Mouse (Mus musculus): ENCODE data around the gene Trp53rka. TPM values are rescaled to one million over a fixed set of nuclear protein-coding genes. Genes with fewer than 3 reads are reported as not detected.
A peak's percentile ranks its signal among the peaks of the same experiment; 100 is the strongest.

The Trp53rka gene
- polyA plus RNA-seq, 1 experiment from 2014 or later, result 27.5 TPM

GRCm38 (mm10) chr2:165475412-165475811, 17.7 kb downstream of the Trp53rka start:
- Histone ChIP-seq H3K27me3 (ENCODE audit: insufficient read depth, low read length) (peaks cover 13% of the 10 kb centered on the region; the same call in 1 of the 2 replicates), H3K4me2 (ENCODE audit: low read length) (no peak overlapping the region), H3K27ac (no peak overlapping the region), H3K4me1 (replicated peaks; ENCODE audit: insufficient read depth, low read length) (no peaks in the 10 kb centered on the region; the same call in 1 of the 2 replicates), H3K9ac (ENCODE audit: low read depth, low read length) (no peak overlapping the region), H3K36me3 (ENCODE audit: insufficient read depth, low read length) (no peaks in the 10 kb centered on the region), H3K4me3 (replicated peaks; ENCODE audit: low read depth, low read length) (no peak overlapping the region), H3K9me3 (replicated peaks; ENCODE audit: low read length) (no peaks in the 10 kb centered on the region)
- ATAC-seq (replicated peaks; ENCODE audit: low FRiP score, low read depth) (no peak), DNase-seq (ENCODE audit: low spot score) (no peak)
- 76% methylated on average over 7 of the region's 7 CpGs for WGBS
- TF ChIP-seq CTCF (IDR thresholded peaks at IDR 0.05; ENCODE audit: low read depth), result no peak

- 0 out of 2 replicates have a peak within 1 kb of the TSS, but pooled peaks have one; percentile 1 for H3K9ac ChIP-seq (ENCODE audit: low read depth, low read length)
- DNase-seq (ENCODE audit: low spot score), result peak; percentile 47
- H3K4me1 ChIP-seq (replicated peaks; ENCODE audit: insufficient read depth, low read length), result no peaks in the 10 kb centered on the region; the same call in 1 of the 2 replicates
- no peaks in the 10 kb centered on the region for H3K36me3 ChIP-seq (ENCODE audit: insufficient read depth, low read length)
- no peak for TF ChIP-seq CTCF (IDR thresholded peaks at IDR 0.05; ENCODE audit: low read depth)
- peaks cover 13% of the 10 kb centered on the region; the same call in 1 of the 2 replicates for H3K27me3 ChIP-seq (ENCODE audit: insufficient read depth, low read length)
- H3K9me3 ChIP-seq (replicated peaks; ENCODE audit: low read length), result no peaks in the 10 kb centered on the region
- 1% methylated on average over 29 of the region's 35 CpGs for WGBS
- H3K27ac ChIP-seq, result no peak within 1 kb of the TSS
- 0 out of 2 replicates have a peak within 1 kb of the TSS, but pooled peaks have one; percentile 0 for H3K4me3 ChIP-seq (replicated peaks; ENCODE audit: low read depth, low read length)
- peak within 1 kb of the TSS; percentile 42 for H3K4me2 ChIP-seq (ENCODE audit: low read length)
- 0 out of 2 replicates have a peak, but pooled peaks have one; percentile 41 for ATAC-seq (replicated peaks; ENCODE audit: low FRiP score, low read depth)
These were observed 20.1 kb downstream of the Trp53rka start, which contains the start of gene Slc13a3 for GRCm38 (mm10) chr2:165473003-165473402. TSS of gene Slc13a3 (minus strand) at chr2:165473230.

GRCm38 (mm10) chr2:165471943-165472342, 21.2 kb downstream of the Trp53rka start:
- H3K27me3 ChIP-seq (ENCODE audit: insufficient read depth, low read length), result peaks cover 13% of the 10 kb centered on the region; the same call in 1 of the 2 replicates
- H3K27ac ChIP-seq, result no peak overlapping the region
- no peak overlapping the region for H3K9ac ChIP-seq (ENCODE audit: low read depth, low read length)
- H3K4me1 ChIP-seq (replicated peaks; ENCODE audit: insufficient read depth, low read length), result no peaks in the 10 kb centered on the region; the same call in 1 of the 2 replicates
- TF ChIP-seq CTCF (IDR thresholded peaks at IDR 0.05; ENCODE audit: low read depth), result no peak
- H3K9me3 ChIP-seq (replicated peaks; ENCODE audit: low read length), result no peaks in the 10 kb centered on the region
- no peaks in the 10 kb centered on the region for H3K36me3 ChIP-seq (ENCODE audit: insufficient read depth, low read length)
- 77% methylated on average over 11 of the region's 11 CpGs for WGBS
- ATAC-seq (replicated peaks; ENCODE audit: low FRiP score, low read depth) (no peak), DNase-seq (ENCODE audit: low spot score) (no peak)
- H3K4me3 ChIP-seq (replicated peaks; ENCODE audit: low read depth, low read length), result no peak overlapping the region
- no peak overlapping the region for H3K4me2 ChIP-seq (ENCODE audit: low read length)

GRCm38 (mm10) chr2:165470167-165470566, 23.0 kb downstream of the Trp53rka start:
- no peak overlapping the region for H3K4me2 ChIP-seq (ENCODE audit: low read length)
- 22% methylated on average over 5 of the region's 5 CpGs for WGBS
- H3K27ac ChIP-seq, result no peak overlapping the region
- ATAC-seq (replicated peaks; ENCODE audit: low FRiP score, low read depth), result no peak
- no peaks in the 10 kb centered on the region for H3K4me1 ChIP-seq (replicated peaks; ENCODE audit: insufficient read depth, low read length)
- no peak overlapping the region for H3K9ac ChIP-seq (ENCODE audit: low read depth, low read length)
- no peaks in the 10 kb centered on the region for H3K9me3 ChIP-seq (replicated peaks; ENCODE audit: low read length)
- H3K4me3 ChIP-seq (replicated peaks; ENCODE audit: low read depth, low read length), result no peak overlapping the region
- DNase-seq (ENCODE audit: low spot score), result peak; percentile 65
- peaks cover 13% of the 10 kb centered on the region; the same call in 1 of the 2 replicates for H3K27me3 ChIP-seq (ENCODE audit: insufficient read depth, low read length)
- peak; percentile 52 for TF ChIP-seq CTCF (IDR thresholded peaks at IDR 0.05; ENCODE audit: low read depth)
- no peaks in the 10 kb centered on the region for H3K36me3 ChIP-seq (ENCODE audit: insufficient read depth, low read length)

- peak; percentile 77 for ATAC-seq (replicated peaks; ENCODE audit: low FRiP score, low read depth)
- no peak for TF ChIP-seq CTCF (IDR thresholded peaks at IDR 0.05; ENCODE audit: low read depth)
- H3K36me3 ChIP-seq (ENCODE audit: insufficient read depth, low read length), result no peaks in the 10 kb centered on the region
- no peaks in the 10 kb centered on the region for H3K4me1 ChIP-seq (replicated peaks; ENCODE audit: insufficient read depth, low read length)
- peak; percentile 28 for DNase-seq (ENCODE audit: low spot score)
- WGBS, result 46% methylated on average over 15 of the region's 15 CpGs
- 0 out of 2 replicates have a peak, but pooled peaks cover 13% of the 10 kb centered on the region for H3K27me3 ChIP-seq (ENCODE audit: insufficient read depth, low read length)
- H3K4me2 ChIP-seq (ENCODE audit: low read length), result no peak overlapping the region
- no peak overlapping the region for H3K27ac ChIP-seq
- no peak overlapping the region for H3K9ac ChIP-seq (ENCODE audit: low read depth, low read length)
- no peaks in the 10 kb centered on the region for H3K9me3 ChIP-seq (replicated peaks; ENCODE audit: low read length)
- H3K4me3 ChIP-seq (replicated peaks; ENCODE audit: low read depth, low read length), result no peak overlapping the region
These were observed 25.2 kb downstream of the Trp53rka start for GRCm38 (mm10) chr2:165467824-165468452.

- Histone ChIP-seq H3K4me3 (replicated peaks; ENCODE audit: low read depth, low read length) (no peak overlapping the region), H3K9ac (ENCODE audit: low read depth, low read length) (no peak overlapping the region), H3K36me3 (ENCODE audit: insufficient read depth, low read length) (no peaks in the 10 kb centered on the region), H3K4me1 (replicated peaks; ENCODE audit: insufficient read depth, low read length) (no peaks in the 10 kb centered on the region; the same call in 1 of the 2 replicates), H3K9me3 (replicated peaks; ENCODE audit: low read length) (no peaks in the 10 kb centered on the region), H3K4me2 (ENCODE audit: low read length) (no peak overlapping the region), H3K27me3 (ENCODE audit: insufficient read depth, low read length) (no peaks in the 10 kb centered on the region; the same call in 1 of the 2 replicates), H3K27ac (no peak overlapping the region)
- 18% methylated on average over 7 of the region's 7 CpGs for WGBS
- no peak for TF ChIP-seq CTCF (IDR thresholded peaks at IDR 0.05; ENCODE audit: low read depth)
- ATAC-seq (replicated peaks; ENCODE audit: low FRiP score, low read depth), result peak; percentile 92
- DNase-seq (ENCODE audit: low spot score), result peak; percentile 40
These were observed 33.5 kb downstream of the Trp53rka start for GRCm38 (mm10) chr2:165459663-165460062.
